Mouse (Mus musculus) thymus, postnatal 10 days (tissue): ENCODE data around the gene Ppm1h.

Experiments
- DNase-seq, 2 experiments: peaks; one replicate each; pipeline ENCODE4 v3.0.0; 2021; ENCODE audit warnings: low spot score in 2 of 2

Gene Ppm1h

DNA sequence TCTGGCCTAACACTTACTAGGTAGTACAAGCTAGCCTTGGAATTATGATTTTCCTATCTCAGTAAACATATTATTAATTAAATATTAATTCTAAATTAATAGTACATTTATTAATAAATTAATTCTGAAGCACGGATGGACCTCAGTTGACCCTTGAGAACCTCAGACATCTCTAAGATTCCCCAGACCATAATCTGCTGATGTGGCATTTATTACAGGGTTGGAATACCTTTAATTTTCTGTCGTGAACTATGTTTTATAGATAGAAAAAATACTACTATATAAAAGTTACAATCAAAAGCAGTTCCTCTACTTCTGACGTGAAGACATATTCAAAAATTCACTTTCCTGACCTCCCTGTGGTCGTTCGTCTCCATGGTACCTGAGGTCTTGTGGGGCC lies 19.8 kb downstream of the Ppm1h start:
- no peak for DNase-seq

DNA sequence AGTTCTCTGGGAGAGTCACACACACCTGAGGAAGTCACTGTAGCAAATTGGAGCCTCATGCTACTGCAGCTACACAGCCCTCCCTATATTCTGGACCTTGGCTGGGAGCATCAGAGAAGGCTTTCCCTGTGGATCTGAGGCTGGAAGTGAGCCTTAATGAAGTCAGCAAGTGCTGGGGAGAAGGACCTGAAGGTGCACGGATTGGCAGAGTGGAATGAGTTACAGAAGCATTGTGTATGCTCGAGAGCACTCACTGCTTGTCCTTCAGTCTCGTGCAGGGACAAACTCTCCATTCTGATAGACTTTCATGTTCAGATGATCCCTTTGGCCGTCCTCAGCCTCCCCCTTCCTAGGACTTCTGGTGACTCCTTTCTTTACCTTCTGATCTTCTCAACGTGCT lies 26.3 kb downstream of the Ppm1h start:
- no peak for DNase-seq

DNA sequence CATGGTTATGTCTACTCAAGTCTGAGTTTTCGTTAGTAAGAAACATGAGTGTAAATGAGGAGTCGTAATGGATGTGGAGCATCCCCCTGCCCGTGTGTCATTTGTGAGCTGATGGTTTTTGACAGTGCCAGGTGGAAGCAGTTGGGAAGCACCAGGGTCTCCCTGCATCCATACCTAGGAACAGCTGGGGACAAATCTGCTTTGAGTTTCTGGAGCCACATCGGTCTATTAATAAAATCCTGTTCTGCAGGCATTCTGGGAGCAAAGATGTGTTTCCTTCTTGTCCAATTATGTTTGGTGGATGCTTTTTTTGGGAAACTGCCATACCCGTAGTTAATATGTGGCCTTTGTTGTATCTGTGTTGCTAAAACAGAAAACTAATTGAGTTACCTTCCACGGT lies 26.9 kb downstream of the Ppm1h start:
- no peak for DNase-seq

DNA sequence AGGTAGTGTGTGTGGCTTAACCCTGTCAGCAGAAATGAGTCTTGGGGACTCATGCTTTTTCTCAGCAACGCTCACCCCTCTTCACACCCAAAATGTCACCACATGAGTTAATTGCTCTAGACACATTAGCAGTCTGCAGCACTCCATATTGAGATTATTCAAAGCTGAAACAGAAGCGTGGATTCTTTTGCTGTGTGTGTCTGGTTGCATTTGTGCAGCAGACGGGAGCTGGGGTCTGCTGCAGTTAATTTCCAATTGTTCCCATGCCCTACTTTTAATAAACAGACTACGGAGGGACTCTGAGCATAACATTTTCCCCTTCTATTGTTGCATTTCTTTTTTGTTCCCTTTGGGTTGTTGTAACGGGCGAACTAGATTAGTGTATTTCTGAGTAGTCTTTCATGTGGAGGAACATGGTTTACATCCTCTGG lies 32.8 kb downstream of the Ppm1h start:
- DNase-seq = no peak

DNA sequence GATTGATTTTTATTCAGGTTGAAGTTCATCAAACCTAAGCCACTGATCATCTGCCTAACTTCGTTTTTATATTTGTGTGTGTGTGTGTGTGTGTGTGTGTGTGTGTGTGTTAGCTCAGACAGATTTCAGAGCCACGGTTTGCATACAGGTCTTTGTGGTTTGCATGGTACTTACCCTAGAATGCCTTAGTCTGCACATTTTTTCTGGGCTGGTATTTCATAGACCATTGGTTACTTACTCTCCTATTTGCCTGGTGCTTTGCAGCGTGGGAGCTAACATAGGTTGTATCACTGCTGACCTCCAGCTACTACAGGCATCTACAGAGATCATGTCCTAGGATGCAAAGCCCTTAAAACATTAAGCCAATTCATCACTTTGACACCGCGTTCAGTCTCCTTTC lies 33.7 kb downstream of the Ppm1h start:
- DNase-seq = no peak

DNA sequence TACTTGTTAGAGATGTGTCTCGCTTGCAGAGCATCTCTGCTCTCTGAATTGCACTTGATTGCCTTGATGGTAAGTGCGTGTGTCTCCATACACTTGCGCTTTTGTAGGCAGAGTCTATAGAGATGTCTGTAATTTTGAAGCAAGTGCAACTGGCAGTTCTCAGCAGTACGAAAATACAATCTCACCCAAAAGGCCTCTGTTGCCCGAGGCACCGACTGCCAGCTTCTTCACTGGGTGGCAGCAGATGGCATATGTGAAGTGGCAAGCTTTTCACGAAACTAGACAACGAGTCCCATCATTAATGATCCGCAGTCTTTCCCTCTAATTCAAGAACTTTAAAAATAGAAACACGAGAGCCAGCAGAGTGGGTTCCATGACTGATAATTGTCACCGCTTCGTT lies 37.3 kb downstream of the Ppm1h start:
- DNase-seq = no peak

DNA sequence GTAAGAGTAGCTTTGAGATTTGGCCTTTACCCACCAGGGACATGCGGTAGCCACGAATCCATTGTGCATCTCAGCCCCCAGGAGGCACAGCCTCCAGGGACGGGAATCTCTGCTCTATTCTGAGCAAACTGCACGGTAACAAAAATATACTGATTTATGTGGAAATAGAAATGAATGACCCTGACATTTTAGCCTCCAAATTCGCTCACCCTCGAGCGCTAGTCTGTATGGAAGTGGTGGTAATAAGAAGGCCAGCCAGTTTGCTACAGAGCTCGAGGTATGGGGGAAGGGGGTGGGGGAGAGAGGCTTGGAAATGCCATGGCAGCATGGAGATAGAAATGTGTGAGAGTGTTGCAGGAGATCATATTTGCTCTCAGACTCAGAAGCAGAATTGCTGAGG lies 37.7 kb downstream of the Ppm1h start:
- no peak for DNase-seq

DNA sequence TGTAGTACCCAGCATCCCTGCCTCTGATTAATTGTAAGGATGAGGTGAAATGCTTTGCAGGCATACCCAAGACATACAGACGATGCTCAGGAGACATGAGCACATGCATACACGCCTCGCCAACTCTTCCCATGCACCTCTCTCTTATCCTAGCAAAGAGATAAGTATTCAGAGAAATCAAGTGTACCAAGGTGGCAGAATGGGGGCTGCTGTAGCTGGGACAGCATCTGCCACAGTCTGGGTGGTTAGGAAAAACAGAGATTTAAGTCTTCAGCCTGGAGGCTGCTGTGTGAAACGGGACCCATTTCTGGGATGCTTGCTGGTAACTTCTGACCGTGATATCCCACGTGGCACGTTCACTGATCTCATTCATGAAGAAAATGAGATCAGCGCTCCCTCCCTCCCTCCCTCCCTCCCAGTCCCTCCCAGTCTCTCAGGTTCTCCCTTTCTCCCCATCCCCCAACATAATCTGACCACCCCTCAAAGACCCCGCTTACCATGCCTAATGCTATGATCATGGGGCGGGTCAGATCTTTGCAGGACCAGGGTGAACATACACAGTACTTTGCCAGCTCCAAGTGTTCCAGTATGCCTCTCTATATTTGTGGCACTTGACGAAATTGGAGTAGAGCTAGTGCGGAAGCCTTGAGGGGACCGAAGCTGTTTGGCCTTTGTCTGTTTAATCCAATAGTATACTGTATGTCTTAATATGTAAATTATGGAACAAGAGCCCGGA lies 38.3 kb downstream of the Ppm1h start:
- DNase-seq = no peak

DNA sequence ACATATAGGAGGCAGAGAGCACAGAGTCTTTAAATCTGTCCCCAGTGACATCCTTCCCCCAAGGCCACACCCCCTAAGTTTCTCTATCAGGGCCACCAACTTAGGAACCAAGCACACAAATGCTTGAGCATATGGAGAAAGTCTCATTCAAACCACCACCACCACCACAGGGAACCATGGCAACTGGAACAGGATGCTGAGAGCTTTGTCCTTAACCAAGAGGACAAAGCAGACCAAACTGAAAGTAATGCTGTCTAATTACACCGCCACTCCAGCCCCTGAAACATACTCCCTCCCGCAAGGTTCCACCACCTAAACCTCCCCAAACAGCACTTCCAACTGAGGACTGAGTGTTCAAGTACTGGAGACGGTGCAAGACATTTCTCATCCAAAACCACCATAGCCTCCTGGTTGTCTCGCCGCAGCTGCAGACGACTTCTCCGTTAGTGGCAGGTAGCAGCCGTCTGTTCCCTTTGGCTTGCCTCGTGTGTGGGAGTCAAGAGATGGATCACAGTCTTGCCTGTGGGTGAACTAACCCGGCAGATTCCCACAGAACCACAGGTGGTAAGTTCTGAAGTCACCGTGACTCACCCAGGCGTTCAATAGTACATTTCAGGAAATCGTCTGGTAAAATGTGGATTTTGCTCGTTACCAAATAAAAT lies 39.3 kb downstream of the Ppm1h start:
- no peak for DNase-seq

DNA sequence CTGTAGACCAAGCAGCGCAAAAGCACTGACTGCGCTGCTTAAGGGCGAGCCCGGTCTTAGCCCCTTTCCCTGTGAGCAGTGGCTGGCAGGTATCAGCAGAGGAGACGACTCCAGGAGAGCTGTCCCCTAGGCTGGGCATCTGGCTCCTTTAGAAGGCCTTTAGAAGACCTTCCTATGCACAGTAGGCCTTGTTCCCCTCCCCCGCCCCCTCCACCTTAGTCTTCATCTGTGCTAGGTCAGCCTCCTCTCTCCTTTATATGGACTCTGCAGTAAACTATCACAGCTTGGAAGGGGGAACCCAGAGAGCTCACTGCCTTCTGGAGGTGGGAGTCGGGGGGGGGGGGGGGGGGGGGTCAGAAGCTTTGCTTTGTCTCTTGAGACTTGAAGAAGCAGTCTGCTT lies 40.4 kb downstream of the Ppm1h start:
- no peak for DNase-seq

DNA sequence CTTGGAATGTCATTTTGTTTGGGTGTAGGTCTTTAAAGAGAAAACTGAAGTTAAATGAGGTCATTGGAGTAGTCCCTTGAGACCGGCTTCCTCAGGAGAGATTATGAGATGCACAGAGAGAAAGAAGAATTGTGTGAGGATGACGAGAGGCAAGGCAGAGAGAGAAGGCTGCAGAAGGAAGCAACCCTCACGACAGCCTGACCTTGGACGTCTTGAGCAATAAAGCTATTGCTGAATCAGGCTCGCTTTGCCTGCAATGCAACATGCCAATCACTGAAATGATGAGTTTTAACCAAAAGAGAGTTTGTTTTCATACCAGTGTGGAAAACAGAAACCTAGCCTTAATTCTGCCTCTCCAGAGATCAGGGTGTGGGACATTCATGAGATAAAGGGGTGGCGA lies 43.5 kb downstream of the Ppm1h start:
- DNase-seq = no peak

DNA sequence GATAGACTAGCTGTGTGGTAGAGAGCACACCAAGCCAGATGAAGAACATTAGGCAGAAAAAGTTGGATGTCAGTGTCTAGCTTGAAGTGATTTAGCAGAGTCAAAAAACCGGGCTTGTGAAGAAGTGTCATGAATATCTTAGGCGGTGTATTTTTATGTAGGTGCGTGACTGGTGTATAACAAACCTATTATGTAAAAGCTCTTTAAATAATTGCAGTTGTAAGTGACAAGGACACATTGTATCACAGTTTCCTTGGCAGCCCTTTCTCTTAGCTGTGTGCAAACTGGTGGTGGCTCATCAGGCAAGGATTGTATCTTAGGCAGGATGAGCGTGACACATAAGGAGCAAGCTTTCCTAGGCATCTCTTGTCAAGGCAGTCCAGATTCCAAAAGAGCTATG lies 46.1 kb downstream of the Ppm1h start:
- DNase-seq = no peak

DNA sequence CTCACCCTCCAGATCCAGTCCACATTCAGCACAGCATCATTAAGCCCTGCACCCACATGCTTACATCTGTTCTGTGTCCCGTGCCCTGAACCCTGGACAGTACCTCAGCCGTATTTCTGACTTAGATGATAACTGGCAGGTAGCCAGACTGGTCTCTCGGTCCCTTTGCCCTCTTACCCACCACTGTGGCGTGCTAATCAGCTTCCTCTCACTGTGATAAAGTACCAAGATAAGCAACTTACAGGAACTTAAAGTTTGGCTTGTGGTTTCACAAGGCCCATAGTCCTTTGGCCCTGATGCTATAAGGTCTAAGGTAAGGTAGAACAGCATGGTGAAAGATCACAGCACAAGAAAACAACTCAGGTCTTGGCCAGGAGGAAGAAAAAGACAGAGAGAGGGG lies 48.7 kb downstream of the Ppm1h start:
- DNase-seq = no peak

DNA sequence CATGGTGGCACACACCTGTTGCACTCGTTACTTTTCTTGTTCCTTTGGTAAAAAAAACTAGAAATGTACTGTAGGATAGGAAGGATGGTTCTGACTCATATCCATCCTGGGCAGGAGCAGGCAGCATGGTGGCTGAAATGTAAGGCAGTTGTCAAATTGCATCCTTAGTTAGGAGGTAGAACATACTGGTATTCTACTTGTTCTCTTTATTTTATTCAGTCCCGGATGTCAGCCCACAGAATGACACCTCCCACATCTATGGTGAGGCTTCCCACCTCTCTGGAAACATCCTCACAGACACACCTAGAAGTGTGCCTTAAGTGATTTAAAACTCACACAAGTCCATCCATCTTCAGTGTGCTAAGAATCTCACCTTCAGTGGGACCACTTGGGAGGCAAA lies 49.6 kb downstream of the Ppm1h start:
- DNase-seq = no peak

DNA sequence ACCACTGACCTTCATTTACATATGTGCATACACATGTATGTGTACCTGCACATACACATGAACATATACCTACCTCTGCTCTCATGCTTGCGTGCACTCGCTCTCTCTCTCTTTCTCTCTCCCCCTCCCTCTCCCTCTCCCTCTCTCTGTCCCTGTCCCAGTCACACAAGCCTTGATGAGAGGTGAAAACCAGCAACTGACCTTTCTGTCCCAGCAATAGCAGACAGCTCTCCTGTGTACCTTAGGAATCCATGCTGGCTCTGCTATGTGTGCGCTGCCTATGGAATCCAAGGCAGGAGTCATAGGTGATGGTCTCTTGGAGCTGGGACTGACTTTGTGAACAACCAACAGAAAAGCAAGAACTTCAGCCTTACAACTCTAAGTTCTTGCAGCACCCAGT lies 53.6 kb downstream of the Ppm1h start:
- no peak for DNase-seq

DNA sequence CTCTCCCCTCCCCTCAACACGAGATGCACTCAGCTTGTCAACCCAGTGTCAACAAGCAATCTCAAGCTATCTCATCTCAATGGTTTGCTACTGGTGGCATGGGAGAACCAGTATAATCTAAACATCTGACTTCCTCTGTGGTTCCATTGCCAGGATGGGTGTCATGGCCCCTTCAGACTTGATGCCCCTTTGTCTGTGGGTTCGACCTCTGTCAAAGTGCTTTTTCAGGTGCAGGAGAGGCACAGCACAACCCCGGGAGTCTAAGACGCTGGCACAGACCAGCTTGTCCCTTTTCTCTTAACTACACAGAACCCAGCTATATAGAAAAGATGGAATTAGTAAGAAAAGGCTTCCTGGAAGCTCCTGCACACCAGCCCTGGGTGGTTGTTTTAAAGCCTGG lies 56.0 kb downstream of the Ppm1h start:
- DNase-seq = no peak

DNA sequence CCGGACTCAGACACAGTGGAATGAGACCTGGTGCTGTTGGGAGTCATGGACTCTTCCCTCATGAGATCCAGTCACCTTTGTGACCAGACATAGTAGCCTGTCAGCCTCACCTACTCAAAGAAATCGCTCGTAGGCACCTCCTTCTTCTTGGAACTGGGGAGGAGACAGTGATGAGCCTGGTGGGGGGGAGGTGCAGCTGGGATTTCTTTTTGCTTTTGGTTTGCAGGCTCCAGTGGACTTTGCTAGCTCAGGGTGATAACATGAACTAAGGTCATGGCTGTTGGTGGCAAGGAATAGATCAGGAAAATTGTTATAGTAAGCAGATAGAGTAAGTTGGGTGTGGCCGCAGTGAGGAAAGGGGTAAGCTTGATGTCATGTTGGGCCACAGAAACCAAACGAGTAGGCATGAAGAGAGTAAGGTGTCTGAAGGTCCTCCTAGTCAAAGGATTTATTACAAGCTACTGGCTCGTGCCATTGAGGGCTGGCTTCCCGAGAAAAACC lies 56.8 kb downstream of the Ppm1h start:
- no peak for DNase-seq

DNA sequence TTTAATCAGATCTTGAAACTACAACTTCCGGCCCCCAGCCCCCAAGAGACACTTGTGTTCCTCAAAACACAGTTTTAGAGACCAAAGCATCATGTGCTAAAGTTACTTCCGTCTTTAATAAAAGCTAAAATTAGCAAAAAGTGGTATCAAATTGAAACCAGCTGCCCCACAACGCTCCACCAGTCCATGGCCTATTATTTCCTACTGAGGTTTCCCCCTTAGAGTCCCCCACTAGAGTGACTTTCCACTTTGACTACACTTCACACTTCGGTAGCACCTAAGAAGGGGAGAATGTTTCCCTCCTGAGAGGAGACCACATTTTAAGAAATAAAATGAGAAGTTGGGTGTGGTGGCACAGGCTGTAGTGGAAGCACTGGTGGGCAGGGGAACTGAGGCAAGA lies 58.3 kb downstream of the Ppm1h start:
- DNase-seq = no peak

DNA sequence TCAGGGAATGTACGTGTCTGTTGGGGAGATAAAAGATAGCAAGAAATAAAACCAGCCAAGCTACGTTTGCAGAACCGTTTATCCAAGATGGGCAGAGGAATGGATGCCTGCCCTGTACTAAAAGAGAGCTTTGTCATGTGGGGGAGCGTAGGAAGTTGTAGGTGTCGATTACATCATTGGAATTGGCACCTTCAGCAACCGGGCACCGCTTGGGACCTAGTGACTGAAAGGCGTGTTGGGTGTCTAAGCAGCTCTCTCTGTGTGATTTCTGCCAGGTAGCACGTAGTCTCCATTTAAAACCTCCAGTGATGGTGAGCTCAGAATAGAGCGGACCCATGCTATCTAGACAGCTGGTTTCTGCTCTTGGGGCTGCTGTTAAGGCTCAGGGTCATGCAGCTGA lies 60.0 kb downstream of the Ppm1h start:
- DNase-seq = no peak

DNA sequence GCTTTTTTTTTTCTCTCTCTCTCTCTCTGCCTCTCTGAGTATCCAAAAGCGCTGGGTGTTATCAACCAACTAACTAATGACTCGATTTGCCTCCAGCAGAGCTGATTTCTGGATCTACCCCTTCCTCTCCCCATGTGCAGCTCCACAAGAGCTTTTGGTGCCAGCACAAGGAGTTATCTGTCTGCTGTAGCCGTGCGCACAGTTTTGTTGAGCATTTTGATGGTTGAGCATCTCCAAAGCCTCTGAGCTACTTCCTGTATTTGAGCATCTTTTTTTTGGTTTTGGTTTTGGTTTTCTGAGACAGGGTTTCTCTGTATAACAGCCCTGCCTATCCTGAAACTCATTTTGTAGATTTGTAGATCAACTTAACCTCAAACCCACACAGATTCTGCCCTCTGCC lies 60.5 kb downstream of the Ppm1h start:
- no peak for DNase-seq

DNA sequence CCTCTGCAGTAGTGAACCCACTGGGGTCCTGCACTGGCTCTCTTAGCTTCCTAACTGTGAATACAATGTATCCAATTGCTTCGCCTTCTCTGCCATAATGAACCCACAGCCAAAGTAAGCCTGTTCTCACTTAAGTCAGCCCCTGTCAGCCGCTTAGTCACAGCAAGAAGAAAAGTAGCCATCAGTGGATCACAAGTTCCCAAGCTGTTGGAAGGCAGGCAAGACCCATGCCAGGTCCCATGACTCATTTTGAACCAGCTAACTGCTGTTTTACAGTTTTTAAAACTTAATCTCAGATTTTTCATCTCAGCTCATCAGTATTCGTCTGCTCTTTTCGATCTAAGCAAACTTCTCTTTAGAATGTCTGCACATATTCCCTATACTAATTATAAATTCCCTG lies 61.6 kb downstream of the Ppm1h start:
- DNase-seq = no peak

DNA sequence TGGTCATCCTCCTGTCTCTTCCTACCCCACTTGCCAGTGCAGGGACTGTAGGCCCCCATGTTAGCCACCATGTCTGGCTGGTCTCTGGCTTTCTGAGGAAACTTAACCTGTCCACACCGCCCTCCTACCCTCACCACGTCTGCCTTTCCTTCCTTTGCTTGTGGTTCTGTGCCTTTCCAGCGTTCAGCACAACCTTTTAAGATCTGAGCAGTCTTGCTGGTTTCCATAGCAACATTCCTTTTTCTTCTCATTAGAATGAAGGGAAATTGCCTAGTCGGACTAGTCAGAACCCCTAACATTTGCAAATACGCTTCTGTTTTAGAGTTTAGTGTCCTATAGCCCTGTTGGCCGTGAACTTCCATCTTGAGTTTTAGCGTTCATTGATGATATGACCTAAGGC lies 62.6 kb downstream of the Ppm1h start:
- no peak for DNase-seq

DNA sequence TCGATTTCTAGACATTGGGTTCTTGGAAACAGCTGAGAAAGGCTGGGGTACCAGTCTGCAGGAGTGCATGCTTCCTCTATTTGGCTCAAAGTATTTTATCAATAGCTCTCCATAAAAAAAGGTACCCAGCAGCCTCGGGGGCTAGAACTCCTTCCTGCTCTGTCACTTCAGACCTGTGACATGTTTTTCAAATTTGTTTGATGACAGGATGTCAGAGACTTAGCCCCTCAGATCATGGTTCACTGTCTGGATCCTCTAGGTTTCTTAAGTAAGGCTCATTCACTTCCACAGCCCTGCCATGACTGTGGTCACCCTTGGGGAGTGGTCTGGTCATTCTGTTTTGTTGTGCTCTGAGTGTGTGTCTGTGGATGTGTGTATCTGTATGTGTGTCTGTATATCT lies 63.6 kb downstream of the Ppm1h start:
- DNase-seq = peak in 1 of 2 experiments; percentile 34

DNA sequence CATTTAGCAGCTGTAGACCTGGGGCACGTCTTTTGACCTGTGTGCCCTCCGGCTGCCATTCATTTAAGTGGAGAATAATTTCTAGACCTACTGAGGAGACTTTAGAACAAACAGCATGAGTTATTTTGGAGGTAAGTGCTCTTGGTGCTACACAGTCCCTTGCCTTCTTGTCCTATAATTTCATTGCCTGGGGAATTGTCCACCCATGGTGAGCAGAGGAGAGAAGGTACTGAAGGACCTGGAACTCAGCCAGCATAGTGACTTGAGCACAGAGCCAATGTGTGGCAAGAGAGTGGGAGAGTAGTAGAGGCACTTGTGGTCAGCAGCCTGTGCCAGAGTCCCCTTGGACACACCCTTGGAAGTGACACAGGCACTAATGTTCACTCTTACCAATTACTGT lies 64.8 kb downstream of the Ppm1h start:
- no peak for DNase-seq
